Mouse (Mus musculus): ENCODE measurements around the gene Fhl2.

The Fhl2 gene

DNA sequence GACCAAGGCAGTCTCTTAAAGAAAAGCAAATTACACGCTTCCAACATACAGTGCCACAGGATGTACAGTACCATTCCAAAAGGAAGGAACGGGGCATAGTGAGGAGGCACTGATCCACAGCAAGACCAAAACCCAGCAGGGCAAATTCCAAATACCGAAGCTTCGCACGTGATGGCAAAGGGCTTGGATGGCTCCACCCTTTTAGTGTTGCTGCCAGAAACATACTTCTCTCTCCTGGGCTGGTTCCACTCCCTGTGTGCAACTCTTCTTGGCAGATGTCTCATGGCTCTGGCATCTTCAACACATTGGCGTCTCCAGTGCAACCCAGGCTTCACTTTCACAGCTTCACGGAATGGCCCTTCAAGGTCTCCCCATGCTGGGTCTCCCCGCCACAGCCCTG lies 79.3 kb downstream of the Fhl2 start:
- in situ Hi-C loops (cut with MboI, MseI), result no loop called here

DNA sequence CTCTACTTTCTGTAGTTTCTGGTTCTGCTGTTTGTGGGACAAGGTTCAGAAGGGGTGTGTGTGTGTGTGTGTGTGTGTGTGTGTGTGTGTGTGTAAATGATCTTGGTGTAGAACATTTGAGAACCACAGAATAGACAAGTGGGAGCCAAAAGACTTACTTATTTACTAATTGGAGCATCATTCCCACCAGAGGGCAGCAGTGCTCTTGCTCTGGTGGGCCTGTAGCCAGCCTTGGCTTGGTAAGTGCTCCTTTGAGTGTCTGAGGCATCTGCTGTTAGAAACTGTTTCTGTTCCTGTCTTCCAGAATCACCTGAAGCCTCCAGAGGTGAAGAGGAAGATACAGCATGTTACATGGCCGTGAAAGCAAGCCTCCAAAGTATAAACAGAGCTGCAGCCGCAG lies 83.9 kb downstream of the Fhl2 start:
- in situ Hi-C loops (cut with MboI, MseI), result loop anchor here in 1 of 2 experiments (5.0 kb wide), 1 partner anchor 206 kb away; no protein-coding TSS in a partner anchor

DNA sequence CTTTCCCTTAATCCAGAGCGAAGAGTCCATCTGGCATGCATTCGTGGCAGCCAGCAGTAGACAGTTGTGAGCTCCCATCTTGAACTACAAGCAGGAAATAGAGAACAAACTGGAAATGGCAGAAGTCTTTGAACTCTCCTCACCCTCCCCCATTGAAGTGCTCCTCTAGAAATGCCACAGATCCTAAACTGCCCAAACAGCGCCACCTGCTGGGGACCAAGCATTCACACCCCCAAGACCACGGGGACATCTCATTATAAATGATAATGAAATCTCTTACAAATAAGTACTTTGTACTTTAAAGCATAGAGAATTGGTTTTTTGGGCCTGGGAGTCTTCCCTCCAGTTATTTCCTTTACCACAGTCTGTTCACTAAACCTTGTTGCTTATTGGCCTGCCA lies 86.2 kb downstream of the Fhl2 start:
- in situ Hi-C loops (cut with MboI, MseI), result loop anchor here in 1 of 2 experiments (5.0 kb wide), 1 partner anchor 203 kb away; no protein-coding TSS in a partner anchor

DNA sequence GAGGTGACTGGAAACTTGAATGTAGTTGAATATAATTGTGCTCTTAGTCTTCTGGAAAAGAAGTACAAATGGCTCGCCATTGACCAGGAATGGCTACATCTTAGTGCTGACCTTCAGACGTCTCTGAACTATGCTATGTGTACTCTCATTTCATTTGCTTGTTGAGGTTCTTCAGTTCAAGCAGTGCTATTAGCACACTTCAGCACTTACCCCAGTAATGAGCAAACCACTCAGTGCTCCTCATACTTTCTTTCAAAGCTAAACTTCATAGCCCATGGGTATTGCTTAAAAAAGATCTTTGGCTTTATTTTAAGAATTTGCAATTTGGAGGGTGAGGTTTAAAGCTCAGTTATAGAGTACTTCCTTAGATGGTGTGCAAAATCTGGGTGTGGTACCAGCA lies 88.1 kb downstream of the Fhl2 start:
- in situ Hi-C loops (cut with MboI, MseI), result loop anchor here in 1 of 2 experiments (5.0 kb wide), 1 partner anchor 191 kb away; no protein-coding TSS in a partner anchor

DNA sequence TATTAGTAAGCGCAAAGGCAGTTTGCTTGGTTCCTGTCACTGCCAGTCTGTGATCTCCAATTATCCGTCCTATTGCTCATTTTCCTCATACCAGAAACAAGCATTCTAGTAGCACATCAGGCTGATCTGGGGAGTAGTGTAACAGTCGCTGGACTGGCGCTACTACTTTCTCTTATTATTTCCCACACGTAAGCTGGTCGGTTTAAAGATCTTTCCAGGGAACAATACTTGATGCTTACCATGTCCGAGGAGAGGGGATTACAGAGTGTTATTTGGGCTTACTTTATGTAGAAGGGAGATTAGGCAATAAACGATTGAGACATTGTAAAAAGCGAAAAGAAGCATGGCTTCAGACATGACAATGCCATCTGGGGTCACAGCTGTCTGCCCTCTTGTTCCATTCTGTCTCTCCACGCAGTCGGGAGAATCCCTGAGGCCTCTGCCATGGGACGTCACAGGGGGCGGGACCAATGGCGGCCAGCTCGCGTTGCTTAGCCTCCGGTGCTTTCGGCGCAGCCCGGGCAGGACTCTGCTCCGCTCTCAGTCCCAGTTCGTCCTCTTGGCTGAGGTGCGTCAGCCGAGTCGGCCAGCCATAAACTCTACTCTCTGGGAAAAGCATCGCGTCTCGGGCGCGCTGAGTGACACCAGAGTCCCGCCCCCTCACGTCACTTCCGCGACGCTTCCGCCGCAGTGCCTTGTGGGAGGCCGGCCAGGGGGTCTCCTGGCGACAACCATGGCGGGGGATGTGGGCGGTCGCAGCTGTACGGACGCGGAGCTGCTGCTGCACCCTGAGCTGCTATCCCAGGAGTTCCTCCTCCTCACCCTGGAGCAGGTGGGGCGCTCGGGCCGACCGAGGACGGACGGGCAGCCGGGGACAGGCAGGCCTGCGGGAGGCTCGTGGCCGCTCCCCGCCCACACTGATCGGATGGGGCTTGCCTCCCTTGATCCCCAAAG lies 98.5 kb downstream of the Fhl2 start, which contains the start of the genes Tgfbrap1 and AI597479:
Tgfbrap1 (minus strand) TSS at position 607 of the 954 bp plus-strand sequence.
AI597479 (plus strand) TSS at position 680 of the 954 bp plus-strand sequence.
- in situ Hi-C loops (cut with MboI, MseI), result no loop called here

DNA sequence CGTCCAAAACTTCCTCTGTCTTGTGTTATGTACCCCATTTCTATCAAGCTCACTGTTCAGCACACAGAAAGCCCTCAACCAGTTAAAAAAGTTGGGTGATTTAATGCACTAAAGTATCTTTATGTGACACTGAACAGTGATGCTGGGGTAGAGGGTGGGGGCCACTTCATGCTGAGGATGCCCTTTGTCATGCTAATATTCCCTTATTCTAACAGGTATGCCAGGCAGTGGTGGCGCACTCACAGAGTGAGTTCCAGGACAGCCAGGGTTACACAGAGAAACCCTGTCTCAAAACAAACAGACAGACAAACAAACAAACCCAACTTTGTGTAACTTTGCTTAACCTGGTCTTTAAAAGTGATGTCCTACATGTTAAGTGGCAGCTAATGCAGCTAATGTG lies 102.6 kb downstream of the Fhl2 start:
- in situ Hi-C loops (cut with MboI, MseI), result no loop called here

DNA sequence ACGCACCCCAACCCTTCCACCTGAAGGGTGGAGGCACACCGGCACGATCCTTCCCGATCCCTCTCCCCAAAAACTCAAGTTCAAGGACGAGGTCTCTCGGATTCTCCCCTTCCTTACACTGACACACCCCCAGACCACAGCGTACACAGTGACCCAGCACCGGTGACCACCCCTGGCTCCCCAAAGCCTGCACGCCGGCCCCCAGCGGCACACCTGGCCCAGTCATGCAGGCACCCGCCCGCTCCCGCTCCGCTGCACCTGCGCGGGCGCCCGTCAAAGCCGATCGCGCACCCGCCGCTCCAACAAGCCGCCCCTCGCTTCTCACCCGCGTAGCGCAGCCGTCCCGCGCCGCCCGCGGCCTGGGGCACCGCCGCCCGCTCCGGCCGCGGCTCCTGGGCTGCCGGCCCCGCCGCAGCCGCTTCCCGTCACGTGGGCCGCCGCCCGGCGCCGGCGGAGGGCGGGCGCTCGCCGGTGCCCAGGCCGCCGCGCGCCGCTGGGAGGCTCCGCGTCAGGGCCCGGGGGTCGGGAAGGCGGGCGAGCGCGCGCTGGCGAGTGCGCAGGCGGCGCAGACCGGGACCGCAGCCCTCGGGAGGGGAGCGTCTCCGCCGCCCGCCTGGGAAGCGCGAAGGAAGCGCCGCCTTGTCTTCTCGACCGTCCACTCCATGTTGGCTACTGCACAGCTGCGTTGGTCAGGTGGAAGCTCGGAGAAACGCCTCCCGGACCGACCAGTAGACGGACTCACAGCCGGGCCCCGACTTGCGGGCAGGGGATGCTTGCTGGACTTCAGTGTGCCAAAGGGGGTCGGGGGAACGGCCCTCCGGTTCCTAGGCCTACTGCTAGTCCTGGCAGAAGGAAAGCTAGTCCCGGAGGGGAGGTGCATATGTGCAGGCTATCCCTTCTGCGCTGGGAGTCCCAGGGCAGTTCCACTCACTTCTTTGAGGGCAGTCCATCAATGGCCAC lies 104.4 kb downstream of the Fhl2 start:
- in situ Hi-C loops (cut with MboI, MseI), result no loop called here

DNA sequence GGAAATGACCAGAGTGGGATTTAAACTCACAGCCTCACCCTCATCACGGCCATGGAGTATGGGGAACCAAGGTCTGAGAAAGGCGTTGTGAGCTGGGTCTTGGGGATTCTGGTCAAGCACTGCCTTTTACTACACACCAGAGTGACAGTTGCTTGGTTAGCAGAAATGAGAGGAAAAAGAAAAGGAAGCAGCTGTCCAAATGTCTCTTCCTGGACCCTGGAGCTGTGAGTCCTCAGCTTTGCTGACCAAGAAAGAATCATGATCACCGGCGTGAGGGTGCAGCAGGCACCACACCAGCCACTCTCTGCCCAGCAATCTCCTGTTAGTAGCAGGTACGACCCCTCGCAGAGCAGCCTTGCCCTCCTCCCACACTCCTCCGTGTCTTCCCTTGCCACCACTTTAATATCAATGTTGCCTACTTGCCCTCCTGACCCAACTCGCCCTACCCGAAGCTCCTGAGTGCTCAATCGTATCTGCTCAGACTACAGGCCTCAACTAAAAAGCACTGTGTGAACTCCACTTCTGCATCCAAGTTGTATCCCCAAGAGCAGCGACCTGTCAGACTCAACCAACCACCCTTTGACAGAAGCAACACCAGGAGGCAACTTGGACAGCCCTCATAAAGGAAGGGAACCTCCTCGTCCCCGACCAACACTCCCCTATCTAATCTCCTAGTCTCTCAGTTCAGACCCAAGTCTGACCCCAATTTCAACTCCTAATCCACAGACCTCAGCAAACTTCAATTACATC lies 105.3 kb downstream of the Fhl2 start:
- in situ Hi-C loops (cut with MboI, MseI), result no loop called here

DNA sequence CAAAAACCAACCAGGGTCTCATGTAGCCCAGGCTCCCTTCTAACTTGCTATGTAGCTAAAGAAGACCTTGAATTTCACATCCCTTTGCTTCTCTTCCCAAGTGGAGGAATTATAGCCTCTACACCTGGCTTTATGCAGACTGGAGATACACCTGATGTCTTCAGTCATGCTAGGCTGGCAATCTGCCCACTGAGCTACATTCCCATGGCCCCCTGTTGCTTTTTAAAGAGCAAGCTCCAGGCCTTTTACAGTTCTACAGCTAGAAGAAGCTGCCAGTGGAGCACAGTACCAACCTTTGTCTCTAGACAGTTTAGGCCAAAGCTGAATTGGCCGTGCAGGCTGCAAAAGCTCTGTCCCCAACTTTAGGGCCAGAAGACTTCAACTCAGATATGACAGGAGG lies 106.4 kb downstream of the Fhl2 start:
- in situ Hi-C loops (cut with MboI, MseI), result no loop called here

DNA sequence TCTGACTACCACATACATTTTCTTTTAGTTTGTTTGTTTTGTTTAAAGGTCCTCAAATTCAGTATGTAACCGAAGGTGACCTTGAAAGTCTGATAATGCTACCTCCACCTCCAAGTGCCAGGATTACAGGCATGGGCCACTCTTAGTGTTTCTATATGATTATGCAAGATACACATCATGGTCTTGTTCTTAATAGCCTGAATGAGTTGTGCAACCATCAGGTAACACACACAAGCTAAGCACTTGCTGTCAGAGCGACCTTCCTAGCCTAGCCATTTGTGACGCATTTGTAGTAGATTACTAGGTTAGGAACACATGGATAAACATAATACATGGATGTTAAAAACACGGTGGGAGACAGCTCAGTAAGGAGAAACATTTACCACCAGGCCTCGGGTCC lies 113.8 kb downstream of the Fhl2 start:
- in situ Hi-C loops (cut with MboI, MseI), result no loop called here

DNA sequence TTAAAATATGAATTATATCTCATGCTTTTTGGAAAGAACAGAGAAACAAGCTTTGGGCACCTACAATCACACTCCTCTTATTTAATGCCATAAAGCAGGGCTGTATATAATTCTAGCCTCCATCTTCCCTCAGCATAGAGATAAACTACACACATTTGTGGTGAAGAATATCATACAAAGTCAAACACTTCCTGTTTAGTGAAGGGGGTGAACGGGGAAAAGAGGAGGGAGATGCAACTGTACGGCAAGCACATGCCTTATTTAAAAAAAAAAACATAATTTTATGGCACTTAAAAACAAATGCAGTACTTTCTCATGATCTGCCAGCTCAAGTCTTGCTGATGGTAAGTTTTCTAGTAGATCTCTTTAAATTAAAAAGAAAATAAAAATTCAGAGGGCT lies 118.7 kb downstream of the Fhl2 start:
- in situ Hi-C loops (cut with MboI, MseI), result no loop called here

DNA sequence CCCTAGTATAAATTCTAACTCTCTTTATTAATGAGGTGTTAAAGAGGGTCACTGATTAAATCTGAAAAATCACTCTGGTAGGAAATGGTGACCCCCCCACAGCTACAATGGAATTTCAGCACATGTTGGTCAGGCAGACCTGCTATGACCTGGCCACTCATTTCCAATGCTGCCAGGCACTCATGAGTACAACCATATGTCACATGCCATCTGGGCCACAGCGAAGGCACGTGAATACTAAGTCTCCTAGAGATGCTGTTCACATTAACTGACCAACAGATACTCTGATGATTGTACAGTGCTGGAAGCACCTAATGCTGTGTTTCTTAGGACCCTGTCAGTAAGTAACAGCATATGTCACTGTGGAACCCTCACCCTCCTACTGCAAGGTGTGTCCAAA lies 122.0 kb downstream of the Fhl2 start:
- in situ Hi-C loops (cut with MboI, MseI), result no loop called here

Measured in T-helper 17 cell (primary cell).